Mouse (Mus musculus) lung, postnatal 0 days (tissue): Measurements from ENCODE around the gene Cbl.

Source experiments
- CTCF ChIP-seq: IDR thresholded peaks from 2 replicates; pipeline ENCODE4 v1.5.1; 2016; ENCODE audit warnings: antibody characterized with exemption, mild to moderate bottlenecking
- EP300 ChIP-seq: IDR thresholded peaks from 2 replicates; pipeline ENCODE4 v1.6.1; 2016; ENCODE audit warnings: antibody characterized with exemption, mild to moderate bottlenecking, control low read depth

DNA sequence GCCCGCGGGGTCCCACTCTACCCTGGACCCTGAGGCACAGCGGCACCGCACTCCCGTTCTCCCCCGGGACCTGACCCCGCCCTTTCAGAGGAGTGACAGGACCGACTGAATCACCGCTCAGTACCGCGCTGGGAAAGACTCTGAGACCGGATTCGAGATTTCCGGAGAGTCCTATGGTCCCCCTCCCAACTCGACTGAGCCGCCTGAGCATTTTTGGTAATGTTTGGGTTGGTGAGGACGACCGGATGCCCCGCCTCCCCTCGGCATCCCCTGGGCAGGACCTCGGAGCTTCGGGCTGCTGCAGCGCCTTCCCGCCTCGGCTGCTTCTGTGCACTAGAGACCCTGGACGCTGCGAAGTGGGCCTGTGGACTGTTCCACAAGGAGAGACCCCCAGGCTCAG is 103.8 kb downstream of the Cbl start:
- TF ChIP-seq CTCF: no peak; the same call in 1 of the 2 replicates
- no peak; the same call in none of the 2 replicates for TF ChIP-seq EP300
